Mouse (Mus musculus) forebrain, embryonic 12.5 days (tissue): ENCODE results near the gene Dnajc13. TPM values are rescaled to one million over a fixed set of nuclear protein-coding genes. Genes with fewer than 3 reads are reported as not detected.

Source experiments
- ATAC-seq: fragments of 200-750 bp; cut with Nextera tagmentation; 2 replicates; pipeline ENCODE4 v1.8.0; 2017; ENCODE audit warnings: moderate TSS enrichment; ENCODE audit not compliant: low FRiP score
- H3K27ac ChIP-seq: fragments of 300-500 bp; sonication (generic); 2 replicates; pipeline ENCODE4 v1.5.1; 2016; ENCODE audit warnings: mild to moderate bottlenecking
- H3K27me3 ChIP-seq: fragments of 300-500 bp; sonication (generic); 2 replicates; pipeline ENCODE4 v1.6.1; 2016; ENCODE audit warnings: mild to moderate bottlenecking
- H3K36me3 ChIP-seq: fragments of 300-500 bp; sonication (generic); replicated peaks from 2 replicates; pipeline ENCODE4 v1.6.1; 2016; ENCODE audit warnings: mild to moderate bottlenecking
- H3K4me1 ChIP-seq: fragments of 300-500 bp; sonication (generic); 2 replicates; pipeline ENCODE4 v1.6.1; 2016
- H3K4me2 ChIP-seq: fragments of 300-500 bp; sonication (generic); 2 replicates; pipeline ENCODE4 v1.6.1; 2016; ENCODE audit warnings: mild to moderate bottlenecking, moderate library complexity
- H3K4me3 ChIP-seq: fragments of 300-500 bp; sonication (generic); replicated peaks from 2 replicates; pipeline ENCODE4 v1.5.1; 2016; ENCODE audit warnings: mild to moderate bottlenecking
- H3K9ac ChIP-seq: fragments of 300-500 bp; sonication (generic); 2 replicates; pipeline ENCODE4 v1.6.1; 2016; ENCODE audit warnings: mild to moderate bottlenecking
- H3K9me3 ChIP-seq: fragments of 300-500 bp; sonication (generic); 2 replicates; pipeline ENCODE4 v1.6.1; 2016
- WGBS: fragments of 180-500 bp; shearing (Covaris S2); methylation state at CpG from one replicate; pipeline ENCODE4 v1.1.7; 2016; 5-methylcytosine and 5-hydroxymethylcytosine counted together
- polyA plus RNA-seq: library from polyadenylated mRNA; unstranded; fragments of >200 nt; fragmentation: Nextera tagmentation; extraction: Ambion mirVana; gene quantifications from 2 replicates; pipeline ENCODE4 v1.2.1, GENCODE M21; 2016

The Dnajc13 gene
- 21.7 and 26.7 TPM in 2 replicates for polyA plus RNA-seq

GRCm38 (mm10) chr9:104262823-104263352 is at the start of gene Dnajc13:
Gene Dnajc13, minus strand, starts transcription at chr9:104262930.
- Histone ChIP-seq H3K4me1 (peaks cover 18% of the 10 kb centered on the region), H3K27ac (peak within 1 kb of the TSS; percentile 88), H3K9me3 (no peaks in the 10 kb centered on the region), H3K27me3 (no peaks in the 10 kb centered on the region), H3K36me3 (no peaks in the 10 kb centered on the region), H3K9ac (peak within 1 kb of the TSS; percentile 88), H3K4me3 (peak within 1 kb of the TSS; percentile 94), H3K4me2 (peak within 1 kb of the TSS; percentile 89)
- peak; percentile 97 for ATAC-seq
- WGBS: under 1% methylated on average over 55 of the region's 60 CpGs

GRCm38 (mm10) chr9:104306734-104307133 is 44.0 kb upstream of the Dnajc13 start:
- Histone ChIP-seq H3K4me2 (no peak overlapping the region), H3K27me3 (no peaks in the 10 kb centered on the region), H3K9me3 (no peaks in the 10 kb centered on the region), H3K27ac (no peak overlapping the region), H3K9ac (no peak overlapping the region), H3K36me3 (no peaks in the 10 kb centered on the region), H3K4me1 (no peaks in the 10 kb centered on the region), H3K4me3 (no peak overlapping the region)
- ATAC-seq: no peak
- WGBS: 12% methylated on average over 6 of the region's 6 CpGs

GRCm38 (mm10) chr9:104305333-104306111 is 42.8 kb upstream of the Dnajc13 start:
- H3K27me3 ChIP-seq: no peaks in the 10 kb centered on the region
- H3K4me3 ChIP-seq: no peak overlapping the region
- H3K9me3 ChIP-seq: no peaks in the 10 kb centered on the region
- no peak overlapping the region for H3K9ac ChIP-seq
- no peak overlapping the region for H3K4me2 ChIP-seq
- H3K36me3 ChIP-seq: no peaks in the 10 kb centered on the region
- ATAC-seq: no peak
- WGBS: 94% methylated on average over 6 of the region's 6 CpGs
- H3K4me1 ChIP-seq: no peaks in the 10 kb centered on the region
- no peak overlapping the region for H3K27ac ChIP-seq

DNA sequence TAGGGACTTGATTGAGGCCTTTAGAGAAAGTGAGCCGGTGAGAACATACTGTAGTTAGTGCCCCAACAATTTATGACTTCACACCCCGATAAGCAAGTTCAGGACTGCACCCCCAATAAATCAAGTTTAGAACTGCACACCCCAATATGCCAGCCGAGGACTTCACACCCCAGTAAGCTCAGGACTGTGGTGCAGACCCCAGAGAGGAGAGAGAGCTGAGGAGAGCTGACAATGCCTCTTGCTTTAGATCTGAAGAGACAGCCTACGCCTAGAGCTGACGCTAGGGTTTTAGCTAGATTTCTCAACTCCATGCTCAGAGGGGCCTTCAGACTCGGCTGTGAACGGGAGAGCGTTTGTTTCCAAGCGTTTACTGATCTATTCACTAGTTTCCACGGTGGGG is 42.1 kb upstream of the Dnajc13 start:
- ATAC-seq: no peak
- H3K27me3 ChIP-seq: no peaks in the 10 kb centered on the region
- H3K9ac ChIP-seq: no peak overlapping the region
- no peaks in the 10 kb centered on the region for H3K4me1 ChIP-seq
- no peak overlapping the region for H3K4me2 ChIP-seq
- no peak overlapping the region for H3K4me3 ChIP-seq
- no peak overlapping the region for H3K27ac ChIP-seq
- WGBS: 80% methylated on average over 10 of the region's 10 CpGs
- no peaks in the 10 kb centered on the region for H3K9me3 ChIP-seq
- H3K36me3 ChIP-seq: no peaks in the 10 kb centered on the region

DNA sequence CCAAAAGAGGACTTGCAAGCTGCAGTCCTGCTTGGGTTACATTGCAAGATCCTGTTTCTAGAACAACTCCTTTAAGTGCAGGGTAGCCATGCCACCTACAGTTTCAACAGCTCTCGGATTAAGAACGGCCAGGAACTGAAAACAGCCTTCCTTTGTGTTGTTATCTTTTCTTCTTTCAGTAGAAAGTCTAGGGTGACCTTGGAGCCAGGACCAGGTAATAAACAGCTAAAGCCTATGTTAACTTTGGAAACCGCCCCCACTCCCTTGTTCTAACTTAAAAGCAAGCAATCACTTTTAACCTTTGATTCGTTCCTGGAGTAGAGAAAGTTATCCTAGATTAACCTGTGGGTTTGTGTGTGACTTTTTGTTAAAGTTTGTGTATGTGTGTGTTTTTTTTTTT is 41.6 kb upstream of the Dnajc13 start:
- no peak overlapping the region for H3K27ac ChIP-seq
- no peak overlapping the region for H3K4me3 ChIP-seq
- H3K4me2 ChIP-seq: no peak overlapping the region
- no peaks in the 10 kb centered on the region for H3K4me1 ChIP-seq
- no peaks in the 10 kb centered on the region for H3K27me3 ChIP-seq
- H3K9me3 ChIP-seq: no peaks in the 10 kb centered on the region
- no peak for ATAC-seq
- no peaks in the 10 kb centered on the region for H3K36me3 ChIP-seq
- WGBS: 81% methylated on average over 4 of the region's 4 CpGs
- no peak overlapping the region for H3K9ac ChIP-seq

GRCm38 (mm10) chr9:104300569-104300968 is 37.8 kb upstream of the Dnajc13 start:
- H3K27me3 ChIP-seq: no peaks in the 10 kb centered on the region
- ATAC-seq: no peak
- WGBS: 85% methylated on average over 12 of the region's 12 CpGs
- no peaks in the 10 kb centered on the region for H3K4me1 ChIP-seq
- no peak overlapping the region for H3K9ac ChIP-seq
- H3K9me3 ChIP-seq: no peaks in the 10 kb centered on the region
- H3K4me2 ChIP-seq: no peak overlapping the region
- H3K4me3 ChIP-seq: no peak overlapping the region
- no peaks in the 10 kb centered on the region for H3K36me3 ChIP-seq
- H3K27ac ChIP-seq: no peak overlapping the region

GRCm38 (mm10) chr9:104297041-104297440 is 34.3 kb upstream of the Dnajc13 start:
- Histone ChIP-seq H3K4me1 (no peaks in the 10 kb centered on the region), H3K9me3 (no peaks in the 10 kb centered on the region), H3K36me3 (no peaks in the 10 kb centered on the region), H3K27me3 (no peaks in the 10 kb centered on the region), H3K4me2 (no peak overlapping the region), H3K9ac (no peak overlapping the region), H3K4me3 (no peak overlapping the region), H3K27ac (no peak overlapping the region)
- WGBS: 79% methylated on average over 3 of the region's 3 CpGs
- no peak for ATAC-seq

DNA sequence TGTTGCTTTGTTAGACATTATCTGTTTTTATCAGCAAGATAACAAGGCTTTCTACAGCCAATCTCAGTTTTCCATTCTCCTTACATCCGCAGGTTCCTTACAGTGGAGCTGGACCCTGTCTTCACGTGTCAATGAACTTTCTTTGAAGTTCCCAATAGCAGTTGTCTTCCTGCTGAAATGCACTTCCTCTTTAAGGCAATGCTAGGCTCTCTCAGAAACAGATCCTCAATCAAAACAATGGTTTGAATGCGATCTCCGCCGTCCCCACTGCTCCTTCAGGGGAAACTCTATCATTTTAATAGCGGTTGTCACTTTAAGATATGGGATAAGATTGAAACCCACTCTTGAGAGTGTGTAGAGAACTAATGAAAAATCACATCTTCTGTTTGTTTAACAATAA is 22.2 kb upstream of the Dnajc13 start:
- no peaks in the 10 kb centered on the region for H3K36me3 ChIP-seq
- no peak overlapping the region for H3K27ac ChIP-seq
- no peak overlapping the region for H3K4me3 ChIP-seq
- no peak overlapping the region for H3K9ac ChIP-seq
- H3K27me3 ChIP-seq: no peaks in the 10 kb centered on the region
- ATAC-seq: no peak
- WGBS: 82% methylated on average over 6 of the region's 6 CpGs
- no peak overlapping the region for H3K4me2 ChIP-seq
- no peaks in the 10 kb centered on the region for H3K9me3 ChIP-seq
- no peaks in the 10 kb centered on the region for H3K4me1 ChIP-seq

GRCm38 (mm10) chr9:104282536-104282935 is 19.8 kb upstream of the Dnajc13 start:
- Histone ChIP-seq H3K4me1 (no peaks in the 10 kb centered on the region), H3K27ac (no peak overlapping the region), H3K4me2 (no peak overlapping the region), H3K9ac (no peak overlapping the region), H3K9me3 (no peaks in the 10 kb centered on the region), H3K36me3 (no peaks in the 10 kb centered on the region), H3K27me3 (no peaks in the 10 kb centered on the region), H3K4me3 (no peak overlapping the region)
- 21% methylated on average over 8 of the region's 8 CpGs for WGBS
- no peak for ATAC-seq

- no peak overlapping the region for H3K9ac ChIP-seq
- H3K4me3 ChIP-seq: no peak overlapping the region
- WGBS: 84% methylated on average over 5 of the region's 5 CpGs
- H3K27ac ChIP-seq: no peak overlapping the region
- H3K36me3 ChIP-seq: no peaks in the 10 kb centered on the region
- no peak overlapping the region for H3K4me2 ChIP-seq
- H3K27me3 ChIP-seq: no peaks in the 10 kb centered on the region
- no peaks in the 10 kb centered on the region for H3K4me1 ChIP-seq
- ATAC-seq: no peak
- H3K9me3 ChIP-seq: no peaks in the 10 kb centered on the region
Observed at GRCm38 (mm10) chr9:104281737-104282136, 19.0 kb upstream of the Dnajc13 start.

- H3K36me3 ChIP-seq: no peaks in the 10 kb centered on the region
- H3K9me3 ChIP-seq: no peaks in the 10 kb centered on the region
- H3K27ac ChIP-seq: no peak overlapping the region
- no peak overlapping the region for H3K4me3 ChIP-seq
- H3K9ac ChIP-seq: no peak overlapping the region
- 74% methylated on average over 8 of the region's 8 CpGs for WGBS
- H3K4me2 ChIP-seq: no peak overlapping the region
- ATAC-seq: no peak
- no peaks in the 10 kb centered on the region for H3K27me3 ChIP-seq
- no peaks in the 10 kb centered on the region for H3K4me1 ChIP-seq
Observed at GRCm38 (mm10) chr9:104280725-104281495, 18.2 kb upstream of the Dnajc13 start.

DNA sequence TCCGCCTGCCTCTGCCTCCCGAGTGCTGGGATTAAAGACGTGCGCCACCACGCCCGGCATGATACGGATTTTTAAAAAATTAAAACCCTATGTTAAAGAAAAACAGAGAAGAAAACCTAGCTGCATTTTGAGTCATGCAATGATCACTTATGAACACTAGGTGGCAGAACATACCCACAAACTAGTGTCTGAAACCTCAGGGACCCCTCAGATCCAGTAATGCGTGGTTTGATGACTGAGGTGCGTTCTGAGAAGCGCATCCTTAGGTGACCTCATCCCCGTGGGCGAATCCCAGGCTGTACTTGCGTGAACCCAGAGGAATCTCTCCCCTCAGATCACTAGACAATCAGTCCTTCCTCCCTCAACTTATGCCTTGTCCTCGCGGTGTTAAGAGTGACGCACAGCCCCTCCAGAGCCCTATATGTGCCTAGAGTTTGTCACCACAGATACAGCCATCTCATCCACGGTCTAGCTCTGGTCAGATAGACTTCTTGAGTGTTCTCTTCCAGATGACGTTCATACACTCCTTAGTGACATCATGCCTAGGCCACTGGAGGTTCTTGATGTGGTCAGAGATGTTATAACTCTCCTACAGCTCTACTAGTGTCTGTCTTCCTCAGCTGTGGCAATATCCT is 14.9 kb upstream of the Dnajc13 start:
- H3K27ac ChIP-seq: no peak overlapping the region
- 0 out of 2 replicates have a peak overlapping the region, but pooled peaks have one; percentile 7 for H3K4me3 ChIP-seq
- no peaks in the 10 kb centered on the region for H3K36me3 ChIP-seq
- no peaks in the 10 kb centered on the region for H3K9me3 ChIP-seq
- 0 out of 2 replicates have a peak, but pooled peaks have one; percentile 57 for ATAC-seq
- WGBS: 28% methylated on average over 18 of the region's 18 CpGs
- H3K9ac ChIP-seq: no peak overlapping the region
- no peaks in the 10 kb centered on the region for H3K4me1 ChIP-seq
- H3K27me3 ChIP-seq: no peaks in the 10 kb centered on the region
- H3K4me2 ChIP-seq: peak overlapping the region; percentile 36
